Mouse (Mus musculus) forebrain, postnatal 0 days (tissue): ENCODE measurements at regions not wholly inside any gene's neighbourhood (a gene's known extent, or its start where the extent isn't known, plus 50 kb on each side); places are given as distances from the start of the nearest gene placed in this dataset.
A peak's percentile ranks its signal among the peaks of the same experiment; 100 is the strongest.

Source experiments
- ATAC-seq: fragments of 200-750 bp; cut with Nextera tagmentation; 2 replicates; pipeline ENCODE4 v1.8.0; 2017; ENCODE audit warnings: mild to moderate bottlenecking, moderate library complexity
- DNase-seq: peaks from one replicate; pipeline ENCODE4 v3.0.0-alpha.2; 2015
- H3K27ac ChIP-seq: fragments of 300-500 bp; sonication (generic); 2 replicates; pipeline ENCODE4 v1.5.1; 2014; ENCODE audit warnings: low read depth, mild to moderate bottlenecking, antibody characterized with exemption, low read length, moderate library complexity, mixed read lengths
- H3K27me3 ChIP-seq: fragments of 300-500 bp; sonication (generic); 2 replicates; pipeline ENCODE4 v1.6.1; 2014; ENCODE audit warnings: mild to moderate bottlenecking, low read length, mixed read lengths; ENCODE audit not compliant: insufficient read depth
- H3K36me3 ChIP-seq: fragments of 300-500 bp; sonication (generic); 2 replicates; pipeline ENCODE4 v1.6.1; 2014; ENCODE audit warnings: mild to moderate bottlenecking, moderate library complexity; ENCODE audit not compliant: insufficient read depth
- H3K4me1 ChIP-seq: fragments of 300-500 bp; sonication (generic); 2 replicates; pipeline ENCODE4 v1.6.1; 2014; ENCODE audit warnings: antibody characterized with exemption; ENCODE audit not compliant: insufficient read depth
- H3K4me2 ChIP-seq: fragments of 300-500 bp; sonication (generic); 2 replicates; pipeline ENCODE4 v1.6.1; 2014; ENCODE audit warnings: low read depth, mild to moderate bottlenecking, moderate library complexity
- H3K4me3 ChIP-seq: fragments of 300-500 bp; sonication (generic); 2 replicates; pipeline ENCODE4 v1.5.1; 2014; ENCODE audit warnings: low read depth, low read length, mixed read lengths
- H3K9ac ChIP-seq: fragments of 300-500 bp; sonication (generic); 2 replicates; pipeline ENCODE4 v1.6.1; 2014; ENCODE audit warnings: mild to moderate bottlenecking
- H3K9me3 ChIP-seq: fragments of 300-500 bp; sonication (generic); 2 replicates; pipeline ENCODE4 v1.6.1; 2016; ENCODE audit warnings: low read length
- CTCF ChIP-seq: sonication (generic); IDR thresholded peaks from 2 replicates; pipeline ENCODE4 v1.5.1; 2016; ENCODE audit warnings: antibody characterized with exemption, control low read depth, low read depth
- WGBS: fragments of 180-500 bp; shearing (Covaris S2); extraction: QIAGEN DNeasy Blood & Tissue Kit; methylation state at CpG from one replicate; pipeline ENCODE4 v1.1.7; 2014; 5-methylcytosine and 5-hydroxymethylcytosine counted together

DNA sequence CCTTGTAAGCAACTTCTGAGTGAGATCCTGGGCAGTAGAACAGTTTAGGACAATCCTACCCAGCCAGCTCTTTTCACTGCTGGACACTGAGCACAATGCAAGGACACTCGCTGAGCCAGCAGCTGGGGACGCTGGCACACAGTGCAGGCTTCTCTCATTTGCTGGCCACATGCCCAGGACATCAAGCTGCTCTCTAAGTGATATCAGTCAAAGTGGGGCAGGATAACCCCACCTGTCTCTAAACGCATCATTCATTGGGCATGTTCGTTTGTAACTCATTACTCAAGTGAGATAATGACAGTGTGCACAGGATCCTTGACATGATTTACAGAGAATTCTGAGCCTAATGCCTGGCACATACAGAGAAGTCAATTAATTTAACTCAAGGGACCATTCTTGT, 199.4 kb upstream of the Sesn3 start:
- Histone ChIP-seq H3K36me3 (no peaks in the 10 kb centered on the region), H3K4me2 (no peak overlapping the region), H3K4me3 (no peak overlapping the region), H3K9ac (no peak overlapping the region), H3K27me3 (no peaks in the 10 kb centered on the region), H3K9me3 (no peaks in the 10 kb centered on the region), H3K27ac (no peak overlapping the region), H3K4me1 (no peaks in the 10 kb centered on the region)
- WGBS, result 14% methylated on average over 4 of the region's 4 CpGs
- DNase-seq, result peak; percentile 67
- peak; percentile 86 for ATAC-seq
- TF ChIP-seq CTCF, result no peak

- no peak overlapping the region for H3K9ac ChIP-seq
- DNase-seq (no peak), ATAC-seq (no peak)
- H3K4me1 ChIP-seq, result no peaks in the 10 kb centered on the region
- H3K4me3 ChIP-seq, result no peak overlapping the region
- no peak for TF ChIP-seq CTCF
- H3K36me3 ChIP-seq, result no peaks in the 10 kb centered on the region
- H3K9me3 ChIP-seq, result no peaks in the 10 kb centered on the region
- H3K27ac ChIP-seq, result no peak overlapping the region
- no peaks in the 10 kb centered on the region for H3K27me3 ChIP-seq
- 96% methylated on average over 1 of the region's 1 CpGs for WGBS
- H3K4me2 ChIP-seq, result no peak overlapping the region
Measured at GRCm38 (mm10) chr9:14075868-14076267, 199.0 kb upstream of the Sesn3 start.

DNA sequence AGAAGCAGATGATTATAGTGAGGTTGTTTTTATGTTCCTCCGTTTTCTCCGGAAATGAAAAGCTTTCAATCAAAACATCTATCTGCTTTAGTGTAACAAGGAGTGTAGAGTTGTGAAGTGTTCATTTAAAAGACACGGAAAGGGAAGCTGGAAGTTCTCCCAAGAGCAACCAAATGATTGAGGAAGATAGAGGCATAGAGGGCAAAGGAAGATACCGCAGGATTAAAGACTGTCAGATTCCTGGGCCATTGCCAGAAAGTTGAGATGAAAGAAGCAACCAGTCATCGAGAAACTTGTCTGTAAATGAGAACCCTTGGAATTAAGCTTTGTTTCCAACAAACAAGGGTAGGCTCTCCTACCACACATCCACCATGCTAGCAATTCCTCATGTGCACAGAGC, 198.1 kb upstream of the Sesn3 start:
- H3K36me3 ChIP-seq, result no peaks in the 10 kb centered on the region
- no peak overlapping the region for H3K27ac ChIP-seq
- no peak for DNase-seq
- TF ChIP-seq CTCF, result no peak
- no peaks in the 10 kb centered on the region for H3K27me3 ChIP-seq
- no peak for ATAC-seq
- H3K4me1 ChIP-seq, result no peaks in the 10 kb centered on the region
- no peaks in the 10 kb centered on the region for H3K9me3 ChIP-seq
- no peak overlapping the region for H3K4me3 ChIP-seq
- no peak overlapping the region for H3K9ac ChIP-seq
- no peak overlapping the region for H3K4me2 ChIP-seq
- 64% methylated on average over 5 of the region's 5 CpGs for WGBS

- H3K9me3 ChIP-seq, result no peaks in the 10 kb centered on the region
- H3K36me3 ChIP-seq, result no peaks in the 10 kb centered on the region
- DNase-seq, result no peak
- 36% methylated on average over 4 of the region's 4 CpGs for WGBS
- H3K4me2 ChIP-seq, result no peak overlapping the region
- no peak overlapping the region for H3K9ac ChIP-seq
- TF ChIP-seq CTCF, result no peak
- H3K4me3 ChIP-seq, result no peak overlapping the region
- H3K27ac ChIP-seq, result no peak overlapping the region
- H3K4me1 ChIP-seq, result no peaks in the 10 kb centered on the region
- no peak for ATAC-seq
- H3K27me3 ChIP-seq, result no peaks in the 10 kb centered on the region
Measured at GRCm38 (mm10) chr9:14081138-14081537, 193.7 kb upstream of the Sesn3 start.

DNA sequence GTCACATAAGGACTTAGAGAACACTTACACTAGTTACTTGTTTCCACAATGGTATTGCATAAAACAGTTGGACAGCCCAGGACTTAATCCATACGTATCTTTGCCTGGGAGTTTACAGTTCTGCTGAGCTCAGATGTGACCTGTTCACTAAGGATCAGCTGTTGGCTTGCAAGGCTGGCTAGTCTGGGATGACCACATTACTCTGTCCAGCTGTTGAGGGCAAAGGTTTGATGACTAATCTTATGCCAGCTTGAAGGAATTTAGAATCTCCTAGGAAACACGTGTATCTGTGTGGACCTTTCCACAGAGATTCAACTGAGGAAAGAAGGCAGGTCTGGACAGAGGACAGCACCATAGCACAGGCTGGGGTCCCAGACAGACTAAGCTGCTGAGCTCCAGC, 188.7 kb upstream of the Sesn3 start:
- Histone ChIP-seq H3K27me3 (no peaks in the 10 kb centered on the region), H3K27ac (no peak overlapping the region), H3K4me1 (no peaks in the 10 kb centered on the region), H3K9me3 (no peaks in the 10 kb centered on the region), H3K4me3 (no peak overlapping the region), H3K36me3 (no peaks in the 10 kb centered on the region), H3K4me2 (no peak overlapping the region), H3K9ac (no peak overlapping the region)
- 61% methylated on average over 2 of the region's 2 CpGs for WGBS
- ATAC-seq (no peak), DNase-seq (no peak)
- no peak for TF ChIP-seq CTCF

DNA sequence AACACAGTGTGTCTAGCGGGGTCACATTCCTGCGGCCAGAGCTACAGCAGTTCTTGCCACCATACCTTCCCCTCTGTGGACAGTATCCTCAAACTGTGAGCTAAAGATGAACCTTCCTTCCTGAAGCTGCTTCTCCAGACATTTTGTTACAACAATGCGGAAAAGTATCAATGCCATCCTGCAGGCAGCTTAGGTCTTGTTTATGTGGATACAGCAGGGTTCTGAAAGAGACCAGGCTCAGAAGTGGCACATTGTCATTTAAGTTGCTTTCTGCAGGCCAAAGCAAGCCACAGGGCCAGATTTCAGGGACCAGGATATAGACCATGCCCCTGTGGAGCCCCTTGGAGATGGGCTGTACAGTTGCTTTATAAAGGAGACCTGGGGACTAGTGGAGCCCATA, 188.3 kb upstream of the Sesn3 start:
- H3K9me3 ChIP-seq, result no peaks in the 10 kb centered on the region
- no peak for ATAC-seq
- WGBS, result 91% methylated on average over 3 of the region's 3 CpGs

GRCm38 (mm10) chr9:14087874-14088273, 187.0 kb upstream of the Sesn3 start:
- Histone ChIP-seq H3K27me3 (no peaks in the 10 kb centered on the region), H3K4me1 (no peaks in the 10 kb centered on the region), H3K9ac (no peak overlapping the region), H3K4me3 (no peak overlapping the region), H3K27ac (no peak overlapping the region), H3K4me2 (no peak overlapping the region), H3K9me3 (no peaks in the 10 kb centered on the region), H3K36me3 (no peaks in the 10 kb centered on the region)
- 88% methylated on average over 4 of the region's 4 CpGs for WGBS
- no peak for TF ChIP-seq CTCF
- DNase-seq (no peak), ATAC-seq (no peak)

More for the DNA sequence above, 188.3 kb upstream of the Sesn3 start:
- H3K9ac ChIP-seq, result no peak overlapping the region
- H3K4me2 ChIP-seq, result no peak overlapping the region
- TF ChIP-seq CTCF, result no peak
- no peak overlapping the region for H3K4me3 ChIP-seq
- DNase-seq, result no peak
- H3K27ac ChIP-seq, result no peak overlapping the region
- H3K4me1 ChIP-seq, result no peaks in the 10 kb centered on the region
- no peaks in the 10 kb centered on the region for H3K27me3 ChIP-seq
- H3K36me3 ChIP-seq, result no peaks in the 10 kb centered on the region

DNA sequence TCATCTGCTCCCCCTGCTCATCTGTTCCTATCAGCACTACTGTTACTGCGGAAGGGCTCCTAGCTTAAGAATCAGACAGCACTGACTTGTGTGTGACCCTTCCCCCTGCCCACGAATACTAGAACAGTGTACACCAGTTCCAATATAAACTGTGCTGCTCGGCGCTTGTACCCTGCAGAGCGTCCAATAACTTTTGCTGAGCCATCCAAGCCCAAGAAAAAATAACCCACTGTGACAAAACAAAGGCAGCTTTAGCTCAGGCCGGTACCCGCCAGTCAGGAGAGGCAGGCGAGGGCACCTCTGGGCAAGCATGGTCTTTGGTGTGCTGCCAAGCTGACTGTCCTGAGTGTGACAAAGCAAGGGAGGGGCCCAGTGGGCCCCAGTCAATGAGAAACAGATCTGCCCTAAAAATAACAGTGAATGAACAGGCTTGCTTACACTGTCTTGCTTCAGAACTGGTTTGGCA, 185.0 kb upstream of the Sesn3 start:
- 29% methylated on average over 8 of the region's 8 CpGs for WGBS
- ATAC-seq, result peak; percentile 63

More for the DNA sequence above, 185.0 kb upstream of the Sesn3 start:
- H3K27ac ChIP-seq, result no peak overlapping the region
- no peaks in the 10 kb centered on the region for H3K27me3 ChIP-seq
- no peaks in the 10 kb centered on the region for H3K4me1 ChIP-seq
- H3K9ac ChIP-seq, result no peak overlapping the region
- no peak overlapping the region for H3K4me3 ChIP-seq
- H3K9me3 ChIP-seq, result no peaks in the 10 kb centered on the region
- no peaks in the 10 kb centered on the region for H3K36me3 ChIP-seq
- TF ChIP-seq CTCF, result no peak
- peak; percentile 17 for DNase-seq
- no peak overlapping the region for H3K4me2 ChIP-seq
